Mouse (Mus musculus) B cell, adult 2 months (primary cell): ENCODE results near the gene Arl4a.

ENCODE experiments used
- DNase-seq, 2 experiments: peaks; one replicate each; pipeline ENCODE4 v3.0.0; 2022

Gene Arl4a

GRCm38 (mm10) chr12:40037876-40038463, at the start of gene Arl4a:
Arl4a (minus strand) TSS chr12:40038025.
- DNase-seq: peak; percentile 96 to 97

GRCm38 (mm10) chr12:40085731-40086322, 48.0 kb upstream of the Arl4a start:
- no peak for DNase-seq

GRCm38 (mm10) chr12:40082453-40083238, 44.8 kb upstream of the Arl4a start:
- peak; percentile 10 to 15 for DNase-seq

GRCm38 (mm10) chr12:40082048-40082447, 44.2 kb upstream of the Arl4a start:
- no peak for DNase-seq

GRCm38 (mm10) chr12:40073660-40074059, 35.8 kb upstream of the Arl4a start:
- peak in 1 of 2 experiments; percentile 1 for DNase-seq

- no peak for DNase-seq
Measured at GRCm38 (mm10) chr12:40047024-40047423, 9.2 kb upstream of the Arl4a start.

- no peak for DNase-seq
Measured at GRCm38 (mm10) chr12:40043816-40044585, 6.2 kb upstream of the Arl4a start.

GRCm38 (mm10) chr12:40040067-40040466, 2.2 kb upstream of the Arl4a start:
- DNase-seq: peak; percentile 57 to 62

- peak; percentile 98 for DNase-seq
Measured at GRCm38 (mm10) chr12:40037226-40037813, 505 bp downstream of the Arl4a start.

GRCm38 (mm10) chr12:40036666-40037065, 1.2 kb downstream of the Arl4a start:
- DNase-seq: peak in 1 of 2 experiments; percentile 41

- DNase-seq: no peak
Measured at GRCm38 (mm10) chr12:40035506-40035905, 2.3 kb downstream of the Arl4a start.

- DNase-seq: no peak
Measured at GRCm38 (mm10) chr12:40029201-40029600, 8.6 kb downstream of the Arl4a start.

- DNase-seq: no peak
Measured at GRCm38 (mm10) chr12:40027846-40028245, 10.0 kb downstream of the Arl4a start.

- DNase-seq: no peak
Measured at GRCm38 (mm10) chr12:40027444-40027843, 10.4 kb downstream of the Arl4a start.

- DNase-seq: no peak
Measured at GRCm38 (mm10) chr12:40023918-40024317, 13.9 kb downstream of the Arl4a start.

GRCm38 (mm10) chr12:40023014-40023642, 14.7 kb downstream of the Arl4a start:
- no peak for DNase-seq

- DNase-seq: no peak
Measured at GRCm38 (mm10) chr12:40022344-40022743, 15.5 kb downstream of the Arl4a start.

GRCm38 (mm10) chr12:40017955-40018505, 19.8 kb downstream of the Arl4a start:
- DNase-seq: peak in 1 of 2 experiments; percentile 4

GRCm38 (mm10) chr12:40016648-40017460, 21.0 kb downstream of the Arl4a start:
- DNase-seq: peak; percentile 43 to 44

- DNase-seq: no peak
Measured at GRCm38 (mm10) chr12:40016068-40016467, 21.8 kb downstream of the Arl4a start.

- no peak for DNase-seq
Measured at GRCm38 (mm10) chr12:40009866-40010265, 28.0 kb downstream of the Arl4a start.
